Mouse (Mus musculus) left cerebral cortex, postnatal 36 days (tissue): Measurements from ENCODE around the gene Dis3l. TPM values are rescaled to one million over a fixed set of nuclear protein-coding genes. Genes with fewer than 3 reads are reported as not detected.

ENCODE experiments used
- DNase-seq, 2 experiments: peaks; one replicate each; pipeline ENCODE4 v3.0.0; 2021 to 2022; ENCODE audit warnings: low spot score in 2 of 2, mixed read lengths in 1 of 2
- intact Hi-C: fragments of 180-260 bp; cut with DNase I; formaldehyde crosslinking; loops from one replicate; pipeline ENCODE4 v1.15.1; 2025
- total RNA-seq, 2 experiments: library from RNA; stranded (reverse); gene quantifications; 2 replicates each; pipeline ENCODE4 v1.2.3; 2021

Dis3l gene
- 10 to 100 TPM; 25.6 to 32.1 TPM for total RNA-seq

DNA sequence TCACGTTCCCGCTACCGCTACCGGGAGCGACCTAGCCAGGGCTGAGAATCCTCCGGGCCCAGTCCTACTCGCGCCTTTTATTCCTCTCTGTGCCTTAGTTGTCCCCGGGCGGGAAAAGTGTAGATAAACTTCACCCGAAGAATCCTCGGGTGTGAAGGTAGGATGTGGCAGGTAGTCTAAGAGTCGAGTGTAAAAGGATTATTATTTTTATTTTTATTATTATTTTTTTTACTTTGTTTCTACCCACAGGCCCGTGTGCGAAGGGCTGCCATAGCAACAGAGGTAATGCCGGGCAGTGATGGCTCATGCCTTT, at the start of gene Dis3l:
TSS of gene Dis3l (minus strand) at position 35 of the 313 bp plus-strand sequence.
- DNase-seq: no peak
- intact Hi-C loops: loop anchor here (2.0 to 10.0 kb wide), 4 partner anchors 396 to 614 kb away; partner anchors contain the start of genes Rab11a and Slc24a1

DNA sequence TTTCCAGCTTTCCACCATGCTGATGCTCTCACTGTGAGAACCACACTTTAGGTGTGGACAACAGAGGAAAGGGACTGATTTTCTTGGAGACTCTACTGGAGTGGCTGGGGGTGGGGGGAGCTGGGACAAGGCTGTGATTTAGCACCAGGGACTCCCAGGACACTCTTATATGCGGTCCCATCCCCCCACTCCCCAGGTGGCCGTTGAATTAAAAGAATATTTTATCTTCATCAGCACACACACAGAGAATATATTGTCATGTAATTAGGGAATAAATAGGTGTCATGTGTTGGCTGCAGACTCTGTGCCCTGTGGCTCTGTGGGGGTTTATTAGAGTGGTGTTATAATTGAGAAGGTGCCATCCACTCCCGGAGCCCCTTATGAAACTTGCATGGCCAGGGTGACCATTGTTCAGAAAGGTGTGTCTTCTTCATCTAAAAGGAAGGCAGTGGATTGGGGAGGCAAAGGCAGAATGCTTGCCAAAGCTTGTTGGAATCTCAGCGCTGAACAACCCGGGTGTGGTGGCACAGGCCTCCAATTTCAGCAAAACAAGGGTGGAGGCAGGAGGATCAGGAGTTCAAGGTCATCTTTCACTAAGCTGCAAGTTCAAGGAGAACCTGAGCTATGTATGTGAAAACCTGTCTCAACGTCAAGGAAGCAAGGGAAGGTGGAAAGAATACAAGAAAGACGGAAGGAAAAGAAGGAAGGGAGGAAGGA, 48.6 kb upstream of the Dis3l start:
- intact Hi-C loops: loop anchor here (10.0 kb wide), 1 partner anchor 115 kb away; no protein-coding TSS in a partner anchor

GRCm38 (mm10) chr9:64386466-64387211, 45.6 kb upstream of the Dis3l start:
- intact Hi-C loops: no loop called here
- peak; percentile 26 to 28 for DNase-seq

More for the DNA sequence above, 48.6 kb upstream of the Dis3l start:
- DNase-seq: no peak

- intact Hi-C loops: no loop called here
- peak; percentile 31 to 44 for DNase-seq
Measured at GRCm38 (mm10) chr9:64385511-64386465, 44.7 kb upstream of the Dis3l start, which contains the start of gene Megf11. TSS of gene Megf11 (plus strand) at chr9:64385626.

DNA sequence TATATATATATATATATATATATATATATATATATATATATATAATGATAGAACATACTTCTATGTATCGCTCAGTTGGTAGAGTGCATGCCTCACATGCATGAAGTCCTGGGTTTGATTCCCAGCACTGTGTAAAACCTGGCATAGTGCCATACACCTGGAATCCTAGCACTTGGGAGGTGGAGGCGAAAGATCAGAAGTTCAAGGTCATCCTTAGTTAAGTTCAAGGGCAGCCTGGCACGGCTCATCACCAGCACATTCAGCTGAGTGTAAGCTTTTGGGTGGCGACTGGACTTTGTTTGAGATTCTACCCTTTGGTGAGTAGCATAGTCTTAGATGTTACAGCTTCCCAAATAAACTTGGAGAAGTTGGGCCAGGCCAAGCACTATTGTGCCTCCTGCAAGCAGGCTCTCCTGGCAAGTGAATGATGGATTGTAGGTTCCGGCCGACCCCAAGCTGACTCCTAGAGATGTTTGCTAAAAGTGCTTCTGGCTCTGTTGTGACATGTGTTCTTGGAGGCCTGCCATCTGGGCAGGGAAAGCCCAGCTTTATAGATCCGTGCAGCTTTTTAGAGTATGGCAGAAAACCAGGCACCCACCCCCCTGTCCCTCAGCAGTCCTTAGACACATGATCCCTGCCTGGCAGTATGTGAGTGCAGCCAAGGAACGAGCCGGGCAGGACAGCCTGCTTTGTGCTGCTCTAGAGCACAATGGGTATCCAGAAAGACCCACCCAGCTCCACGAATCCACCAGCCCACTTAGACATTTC, 42.1 kb upstream of the Dis3l start:
- no peak for DNase-seq
- intact Hi-C loops: no loop called here

DNA sequence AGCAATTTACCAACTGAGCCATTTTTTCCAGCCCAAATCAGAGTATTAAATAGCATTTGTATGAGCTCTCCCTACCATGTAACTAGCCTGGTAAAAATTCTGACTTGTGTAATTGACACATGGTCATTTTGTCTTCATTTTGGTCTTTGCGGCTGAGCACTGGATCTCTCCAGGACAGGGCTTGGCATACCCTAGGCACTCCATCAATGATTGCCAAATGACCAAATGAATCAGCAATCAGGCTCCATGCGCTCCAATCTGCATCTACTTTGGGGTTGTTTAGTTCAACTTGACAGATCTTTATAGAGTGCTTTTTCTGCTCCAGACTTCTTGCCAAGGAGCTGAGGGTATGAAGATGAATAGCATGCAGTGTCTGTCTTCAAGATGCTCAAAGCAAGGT, 35.3 kb upstream of the Dis3l start:
- DNase-seq: no peak
- intact Hi-C loops: no loop called here

DNA sequence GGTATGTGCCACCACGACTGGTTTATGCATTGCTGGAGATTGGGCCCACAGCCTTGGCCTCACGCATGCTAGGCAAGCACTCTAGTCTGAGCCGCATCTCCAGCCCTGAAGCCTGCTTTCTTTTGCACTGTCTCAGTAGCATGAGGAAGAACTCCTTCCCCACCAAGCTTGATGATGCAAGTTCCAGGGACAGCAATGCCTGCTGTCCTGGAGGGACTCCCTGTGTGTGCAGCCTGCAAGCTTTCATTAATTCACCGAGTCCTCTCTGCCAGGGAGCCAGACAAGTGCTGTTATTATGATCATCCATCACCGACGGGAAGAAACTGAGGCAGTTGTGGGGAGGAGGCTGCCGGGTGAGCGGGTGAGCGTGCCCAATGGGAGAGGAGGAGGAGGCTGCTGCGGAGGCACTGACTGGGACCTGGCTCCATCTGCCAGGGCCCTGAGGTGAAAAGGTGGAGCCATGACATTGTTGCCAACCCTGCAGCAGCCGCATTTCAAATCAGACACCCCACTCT, 30.3 kb upstream of the Dis3l start:
- DNase-seq: no peak
- intact Hi-C loops: no loop called here

DNA sequence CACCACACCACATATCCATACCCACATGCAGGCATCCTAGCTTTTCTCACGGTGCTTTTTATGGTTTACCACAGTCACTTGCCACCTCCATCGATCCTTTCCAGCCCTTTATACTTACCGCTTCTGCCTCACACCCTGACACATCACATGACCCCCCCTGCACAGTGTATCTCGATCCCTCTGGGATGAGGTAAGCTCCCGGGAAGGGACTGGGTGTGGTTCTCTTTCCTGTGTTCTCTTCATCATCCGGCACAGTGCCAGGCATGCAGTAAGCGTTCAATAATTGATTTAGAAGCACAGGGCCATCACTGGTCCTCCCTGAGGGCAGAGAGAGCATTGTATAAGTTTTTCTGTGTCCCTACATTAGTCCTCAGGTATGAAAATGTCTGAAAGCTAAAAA, 28.8 kb upstream of the Dis3l start:
- DNase-seq: no peak
- intact Hi-C loops: no loop called here

- intact Hi-C loops: no loop called here
- no peak for DNase-seq
Measured at GRCm38 (mm10) chr9:64361231-64361950, 20.3 kb upstream of the Dis3l start.

GRCm38 (mm10) chr9:64355627-64356026, 14.5 kb upstream of the Dis3l start:
- DNase-seq: peak; percentile 36 to 64

DNA sequence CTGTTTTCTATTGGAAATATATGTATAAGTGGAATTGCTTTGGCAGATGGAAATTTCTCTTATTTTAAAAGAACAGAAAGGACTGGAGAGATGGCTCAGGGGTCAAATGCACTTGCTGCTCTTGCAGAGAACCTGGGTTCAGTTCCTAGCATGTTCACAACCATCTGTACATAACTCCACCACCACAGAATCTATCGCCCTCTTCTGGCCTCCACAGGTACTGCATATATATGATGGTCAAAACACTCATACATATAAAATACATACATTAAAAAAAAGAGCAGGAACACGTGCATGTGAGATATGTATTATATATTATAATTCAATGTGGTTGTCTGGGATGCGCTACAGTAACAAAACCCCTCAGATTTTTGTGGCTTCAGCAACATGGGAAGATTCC, 10.1 kb upstream of the Dis3l start:
- intact Hi-C loops: no loop called here
- no peak for DNase-seq

More at GRCm38 (mm10) chr9:64355627-64356026, 14.5 kb upstream of the Dis3l start:
- intact Hi-C loops: no loop called here

GRCm38 (mm10) chr9:64349490-64349889, 8.4 kb upstream of the Dis3l start:
- no peak for DNase-seq
- intact Hi-C loops: loop anchor here (5.0 to 10.0 kb wide), 3 partner anchors 343 to 605 kb away; partner anchors contain the start of gene Slc24a1

DNA sequence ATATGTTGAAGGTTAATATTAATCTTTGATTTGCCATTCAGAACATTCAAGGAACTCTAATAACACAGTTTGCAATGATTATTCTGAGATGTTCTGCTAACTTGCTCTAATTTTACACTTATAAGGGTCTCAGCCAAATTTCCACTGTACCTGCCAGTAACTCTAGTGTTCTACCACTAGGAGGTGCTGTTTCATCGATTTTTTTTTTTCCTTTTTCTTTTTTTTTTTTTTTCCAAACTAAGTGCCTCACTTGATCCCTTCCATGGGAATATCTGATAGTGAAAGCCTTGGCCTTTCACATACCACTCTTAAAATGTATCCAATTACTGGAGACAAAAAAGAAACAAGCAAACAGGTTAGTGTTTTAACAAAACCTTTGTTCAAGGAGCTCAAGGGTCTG, 6.3 kb upstream of the Dis3l start:
- no peak for DNase-seq
- intact Hi-C loops: loop anchor here (1.0 to 10.0 kb wide), 4 partner anchors 292 to 607 kb away; partner anchors contain the start of gene Slc24a1

DNA sequence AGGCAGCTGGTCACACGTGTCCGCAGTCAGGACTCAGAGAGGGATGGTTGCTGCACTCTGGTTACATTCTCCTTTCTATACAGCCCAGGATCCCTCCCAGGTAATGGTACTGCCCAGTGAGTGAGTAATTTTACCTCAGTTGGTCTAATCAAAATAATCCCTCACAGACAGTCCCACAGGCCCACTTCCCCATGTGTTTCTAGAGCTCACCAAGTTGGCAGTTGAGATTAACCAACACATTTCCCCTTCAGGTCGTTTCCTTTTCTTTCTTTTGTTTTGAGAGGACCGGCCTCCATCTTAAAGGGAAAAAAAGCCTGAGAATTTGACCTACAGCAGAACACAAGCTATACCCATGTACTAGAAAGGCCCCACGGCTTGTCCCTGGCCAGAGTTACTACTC, 4.8 kb upstream of the Dis3l start:
- intact Hi-C loops: loop anchor here (5.0 to 10.0 kb wide), 3 partner anchors 346 to 609 kb away; partner anchors contain the start of gene Slc24a1
- no peak for DNase-seq

DNA sequence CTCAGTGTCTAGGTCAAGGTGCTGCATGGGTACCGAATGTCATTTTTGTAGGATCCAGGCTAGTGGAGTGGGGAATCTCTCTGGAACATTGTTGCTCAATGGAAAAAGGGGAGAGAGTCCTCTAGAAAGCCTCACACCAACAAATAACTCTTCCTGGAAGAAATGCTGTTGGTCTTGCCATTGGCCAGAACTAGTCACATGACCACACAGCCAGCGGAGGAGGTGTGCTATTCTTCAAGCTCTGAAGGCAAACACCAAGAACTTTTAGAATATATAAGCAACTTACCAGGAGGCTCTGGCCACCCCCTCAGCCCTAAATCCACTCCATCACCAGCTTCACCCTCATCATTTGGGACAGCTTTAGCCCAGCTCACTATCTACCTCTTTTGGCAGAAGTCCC, 2.6 kb upstream of the Dis3l start:
- no peak for DNase-seq
- intact Hi-C loops: loop anchor here (5.0 to 10.0 kb wide), 3 partner anchors 431 to 611 kb away; partner anchors contain the start of gene Slc24a1

GRCm38 (mm10) chr9:64341671-64342070, 583 bp upstream of the Dis3l start:
- intact Hi-C loops: loop anchor here (2.0 to 10.0 kb wide), 4 partner anchors 395 to 613 kb away; partner anchors contain the start of genes Rab11a and Slc24a1
- no peak for DNase-seq

- intact Hi-C loops: loop anchor here (2.0 to 10.0 kb wide), 4 partner anchors 396 to 614 kb away; partner anchors contain the start of genes Rab11a and Slc24a1
- peak; percentile 78 to 81 for DNase-seq
Measured at GRCm38 (mm10) chr9:64340351-64341253, 486 bp downstream of the Dis3l start.
